Mouse (Mus musculus): ENCODE measurements around the gene Grasp.

- TF ChIP-seq CTCF (IDR thresholded peaks at IDR 0.05; ENCODE audit: insufficient read depth, low read length) (no peak), POLR2A (IDR thresholded peaks at IDR 0.05; ENCODE audit: borderline replicate concordance, extremely low read depth, low read depth, low read length) (no peak)
Observed at GRCm38 (mm10) chr15:101233183-101233582, 9.2 kb downstream of the Grasp start.

Data from lung, adult 2 months (tissue).